Mouse (Mus musculus): ENCODE results near the gene Fam178b. TPM values are rescaled to one million over a fixed set of nuclear protein-coding genes. Genes with fewer than 3 reads are reported as not detected.

The Fam178b gene
- under 1 TPM in 1 of 2 experiments, not detected in 1; 0.26 TPM for polyA plus RNA-seq (2017; shearing (Covaris generic))

GRCm38 (mm10) chr1:36682620-36683355 is at the start of gene Fam178b:
TSS of gene Fam178b (minus strand) at chr1:36683183.

GRCm38 (mm10) chr1:36714311-36714710 is 31.3 kb upstream of the Fam178b start, which contains the start of gene Actr1b:
TSS of gene Actr1b (minus strand) at chr1:36714422.

GRCm38 (mm10) chr1:36709854-36710280 is 26.9 kb upstream of the Fam178b start, which contains the start of gene 4933424G06Rik:
TSS of gene 4933424G06Rik (plus strand) at chr1:36710149.

GRCm38 (mm10) chr1:36691271-36692155 is 8.5 kb upstream of the Fam178b start, which contains the start of gene Cox5b:
TSS of gene Cox5b (plus strand) at chr1:36691449.

DNA sequence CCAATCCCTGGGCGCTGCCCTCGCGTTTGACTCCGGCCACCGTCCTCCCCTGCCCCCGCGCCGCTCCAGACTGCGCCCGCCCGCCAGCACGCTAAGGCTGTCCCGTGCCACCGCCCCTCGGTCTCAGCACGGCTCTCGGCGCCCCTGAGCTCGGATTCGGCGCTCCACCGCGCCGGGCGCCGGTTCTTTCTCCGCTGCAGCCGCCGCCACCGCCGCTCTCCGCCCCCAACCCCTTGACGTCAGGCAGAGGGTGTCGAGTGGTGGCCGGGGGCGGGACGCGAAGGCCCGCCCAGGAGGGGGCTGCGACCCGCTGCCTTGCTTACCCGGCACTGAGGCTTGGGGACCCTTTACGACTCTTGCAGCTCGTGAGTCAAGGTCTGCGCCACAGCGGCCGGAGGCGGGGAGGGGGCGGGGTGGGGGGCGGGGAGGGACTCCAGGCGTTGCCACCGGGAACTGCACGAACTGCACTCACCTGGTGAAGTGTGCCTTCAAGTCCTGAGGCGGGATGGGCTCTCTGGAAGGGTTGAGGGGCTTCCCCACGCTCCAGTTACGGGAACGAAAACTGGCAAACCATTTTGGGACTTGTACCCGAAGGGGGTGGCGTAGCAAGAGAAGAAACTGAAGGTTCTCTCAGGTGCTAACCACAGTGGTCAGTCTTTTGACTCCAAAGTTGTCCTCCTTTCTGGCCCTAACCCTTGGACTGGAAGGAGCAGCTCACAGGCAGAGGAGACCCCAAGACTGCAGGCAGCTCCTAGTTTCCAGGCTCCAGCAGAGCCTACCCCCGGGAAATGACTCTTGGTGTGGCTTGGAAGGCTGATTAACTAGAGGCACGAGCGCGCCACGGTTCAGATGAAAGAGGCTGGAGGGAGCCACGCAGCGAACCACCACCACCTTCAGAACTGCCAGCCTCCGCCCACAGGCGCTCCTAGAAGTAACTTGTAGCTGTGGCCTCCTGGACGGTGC is 124.7 kb downstream of the Fam178b start, which contains the start of gene Sema4c:
Sema4c (minus strand) TSS at position 319 of the 963 bp plus-strand sequence.

DNA sequence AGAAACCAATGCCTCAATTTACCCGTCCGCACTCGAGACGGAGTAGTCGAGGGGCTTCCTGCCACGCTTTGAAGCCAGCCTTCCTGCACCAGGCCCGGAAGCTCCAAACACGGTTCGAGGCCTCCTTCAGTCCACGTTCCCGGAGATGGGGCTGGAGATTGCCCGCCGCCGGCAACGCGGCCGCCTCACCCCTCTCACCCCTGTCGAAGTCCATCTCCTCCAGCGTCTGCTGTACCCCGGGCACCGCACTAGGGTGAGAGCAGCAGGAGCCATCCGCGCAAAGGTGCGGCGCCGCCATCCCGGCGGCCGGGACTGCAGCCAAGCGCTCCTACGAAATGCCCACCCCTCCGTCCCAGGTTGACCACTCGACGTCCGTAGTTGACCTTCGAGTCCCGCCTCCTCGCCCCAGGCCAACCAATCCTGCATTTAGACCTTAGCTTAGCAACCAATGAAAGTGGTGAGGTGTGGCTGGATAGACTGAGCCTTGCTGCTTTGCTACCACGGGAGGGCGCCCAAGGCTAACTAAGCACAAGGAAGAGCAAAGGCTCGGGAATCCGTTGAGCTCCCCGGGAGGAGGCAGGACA is 136.0 kb downstream of the Fam178b start, which contains the start of gene Ankrd39:
Ankrd39 (minus strand) TSS at position 558 of the 584 bp plus-strand sequence.

DNA sequence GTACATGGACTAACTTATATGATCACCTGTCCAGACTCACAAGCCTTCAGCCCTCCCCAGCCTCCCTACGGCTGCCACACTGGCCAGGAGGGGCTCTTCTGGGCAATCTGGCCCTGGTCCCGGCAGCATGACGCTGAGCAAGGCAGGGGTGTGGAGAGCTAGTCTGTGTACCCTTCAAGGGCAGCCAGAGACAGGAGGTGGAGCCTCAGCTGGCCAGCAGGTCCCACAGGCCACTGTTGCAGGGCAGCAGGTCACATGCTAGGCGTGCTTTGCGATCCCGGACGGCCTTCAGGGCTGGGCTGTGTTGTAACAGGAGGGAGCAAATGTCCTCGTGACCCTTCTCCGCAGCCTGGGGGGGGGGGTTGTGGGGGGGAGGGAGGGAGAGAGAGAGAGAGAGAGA is 143.8 kb downstream of the Fam178b start, which contains the start of gene Gm42417:
Gm42417 (minus strand) TSS at position 244 of the 400 bp plus-strand sequence.

DNA sequence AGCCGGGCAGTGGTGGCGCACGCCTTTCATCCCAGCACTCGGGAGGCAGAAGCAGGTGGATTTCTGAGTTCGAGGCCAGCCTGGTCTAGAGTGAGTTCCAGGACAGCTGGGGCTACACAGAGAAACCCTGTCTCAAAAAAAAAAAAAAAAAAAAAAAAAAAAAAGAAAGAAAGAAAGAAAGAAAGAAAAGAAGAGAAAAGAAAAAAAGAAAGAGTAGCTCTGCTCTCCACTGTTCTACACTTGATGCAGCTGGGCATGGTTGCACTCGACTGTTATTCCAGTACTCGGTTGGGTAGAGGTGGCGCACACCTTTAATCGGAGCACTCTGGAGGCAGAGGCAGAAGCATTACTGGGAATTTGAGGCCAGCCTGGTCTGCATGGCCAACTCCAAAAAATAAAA is 146.2 kb downstream of the Fam178b start, which contains the start of gene Ankrd23:
Ankrd23 (minus strand) TSS at position 101 of the 400 bp plus-strand sequence.

Other genes starting within 250 kb of the Fam178b start
- gene Lman2l, start 237.9 kb downstream of the Fam178b start, polyA plus RNA-seq (2017; shearing (Covaris generic)) = 10 to 100 TPM; 12.5 to 19.3 TPM
- gene Cnnm4, start 211.6 kb downstream of the Fam178b start, polyA plus RNA-seq (2017; shearing (Covaris generic)) = 1 to 10 TPM; 2.0 to 2.2 TPM
- 10 to 100 TPM; 17.1 to 34.6 TPM for gene Cnnm3, start 171.3 kb downstream of the Fam178b start, polyA plus RNA-seq (2017; shearing (Covaris generic))
- gene Ankrd23, start 146.3 kb downstream of the Fam178b start, polyA plus RNA-seq (2017; shearing (Covaris generic)) = 10 to 100 TPM; 22.1 to 24.8 TPM
- 1 to 10 TPM in 1 of 2 experiments, not detected in 1; 1.0 TPM for gene Gm42417, start 143.8 kb downstream of the Fam178b start, polyA plus RNA-seq (2017; shearing (Covaris generic))
- 10 to 100 TPM; 25.1 to 30.1 TPM for gene Ankrd39, start 135.7 kb downstream of the Fam178b start, polyA plus RNA-seq (2017; shearing (Covaris generic))
- under 1 TPM; 0.35 to 0.98 TPM for gene Sema4c, start 124.8 kb downstream of the Fam178b start, polyA plus RNA-seq (2017; shearing (Covaris generic))
- 100 to 1,000 TPM; 581 to 642 TPM for gene Cox5b, start 8.3 kb upstream of the Fam178b start, polyA plus RNA-seq (2017; shearing (Covaris generic))
- under 1 TPM in 1 of 2 experiments, not detected in 1; 0.28 TPM for gene 4933424G06Rik, start 27.0 kb upstream of the Fam178b start, polyA plus RNA-seq (2017; shearing (Covaris generic))
- 10 to 100 TPM; 50.1 to 58.2 TPM for gene Actr1b, start 31.2 kb upstream of the Fam178b start, polyA plus RNA-seq (2017; shearing (Covaris generic))
- 100 to 1,000 TPM; 207 to 227 TPM for gene Zap70, start 78.6 kb upstream of the Fam178b start, polyA plus RNA-seq (2017; shearing (Covaris generic))